Mouse (Mus musculus) layer of hippocampus, postnatal 25 days (tissue): ENCODE results near the gene Mrpl4. TPM values are rescaled to one million over a fixed set of nuclear protein-coding genes. Genes with fewer than 3 reads are reported as not detected.
"Not testable (repeated sequence)": the region's sequence is repeated elsewhere in the genome, so short reads cannot be mapped to it uniquely, and the experiment has no call there.

Experiments
- DNase-seq, 2 experiments: peaks; one replicate each; pipeline ENCODE4 v3.0.0; 2022; ENCODE audit warnings: mixed read lengths in 2 of 2, low spot score in 1 of 2; ENCODE audit errors: extremely low spot score in 1 of 2
- total RNA-seq, 2 experiments: library from RNA; stranded (reverse); gene quantifications; 2 replicates each; pipeline ENCODE4 v1.2.3; 2021

Mrpl4 gene
- total RNA-seq, 2 experiments from 2014 or later, result 60.1 to 62.4 TPM

GRCm38 (mm10) chr9:20983169-20983568 is 19.4 kb upstream of the Mrpl4 start:
- no peak for DNase-seq

- no peak for DNase-seq
These were observed 15.4 kb upstream of the Mrpl4 start for GRCm38 (mm10) chr9:20986952-20987686.

DNA sequence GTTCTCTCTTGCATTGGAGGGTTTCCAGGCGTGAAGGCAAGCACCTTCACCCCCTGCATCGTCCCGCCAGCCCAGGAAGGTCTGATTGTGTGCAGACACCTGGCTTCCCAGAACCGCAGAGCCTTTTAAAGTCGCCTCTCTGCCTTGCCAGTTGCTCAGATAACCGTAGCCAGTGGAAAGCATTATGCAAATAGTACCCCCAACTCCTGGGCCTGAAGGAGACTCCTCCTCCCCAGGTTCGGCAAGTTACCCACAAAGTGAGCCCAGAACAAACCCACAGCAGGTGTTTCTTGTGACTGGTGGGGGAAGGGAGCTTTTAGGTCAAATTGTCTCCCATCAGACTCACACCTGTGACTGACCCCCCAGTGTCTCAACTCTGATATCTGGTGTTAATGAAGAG is 14.6 kb upstream of the Mrpl4 start:
- no peak for DNase-seq

GRCm38 (mm10) chr9:20990861-20991260 is 11.7 kb upstream of the Mrpl4 start:
- no peak for DNase-seq

DNA sequence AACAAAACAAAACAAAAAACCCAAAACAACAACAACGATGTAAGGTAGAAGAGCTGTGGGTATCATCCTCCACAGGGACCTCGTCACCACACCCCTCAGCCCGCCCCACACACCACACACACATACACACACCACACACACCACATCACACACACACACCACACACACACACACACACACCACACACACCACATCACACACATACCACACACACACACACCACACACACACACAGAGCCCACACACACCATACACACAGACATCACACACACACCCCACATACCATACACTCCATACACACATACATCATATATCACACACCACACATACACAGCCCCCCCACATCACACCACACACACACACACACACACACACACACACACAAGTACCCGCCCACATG is 11.0 kb upstream of the Mrpl4 start:
- no peak for DNase-seq

- no peak for DNase-seq
These were observed 9.2 kb upstream of the Mrpl4 start for GRCm38 (mm10) chr9:20993165-20993898.

- no peak for DNase-seq
These were observed 7.5 kb upstream of the Mrpl4 start for GRCm38 (mm10) chr9:20995069-20995468.

DNA sequence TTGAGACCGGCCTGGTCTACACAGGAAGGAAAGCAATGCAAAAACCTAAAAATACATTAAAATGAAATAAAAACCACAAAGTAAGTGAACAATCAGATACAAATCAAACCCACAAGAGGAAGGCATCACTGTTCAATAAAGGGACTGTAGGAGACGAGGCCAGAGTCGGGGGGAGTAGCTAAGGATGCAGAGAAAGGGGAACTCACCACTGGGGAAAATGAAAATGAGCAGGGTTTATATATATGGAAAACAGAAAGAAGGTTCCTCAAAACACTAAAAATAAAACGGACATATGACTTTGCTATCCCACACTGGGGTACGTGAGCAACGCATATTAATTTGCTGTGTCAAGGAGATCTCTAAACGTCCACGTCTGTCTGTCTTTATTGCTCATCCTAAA is 5.5 kb upstream of the Mrpl4 start:
- no peak for DNase-seq

DNA sequence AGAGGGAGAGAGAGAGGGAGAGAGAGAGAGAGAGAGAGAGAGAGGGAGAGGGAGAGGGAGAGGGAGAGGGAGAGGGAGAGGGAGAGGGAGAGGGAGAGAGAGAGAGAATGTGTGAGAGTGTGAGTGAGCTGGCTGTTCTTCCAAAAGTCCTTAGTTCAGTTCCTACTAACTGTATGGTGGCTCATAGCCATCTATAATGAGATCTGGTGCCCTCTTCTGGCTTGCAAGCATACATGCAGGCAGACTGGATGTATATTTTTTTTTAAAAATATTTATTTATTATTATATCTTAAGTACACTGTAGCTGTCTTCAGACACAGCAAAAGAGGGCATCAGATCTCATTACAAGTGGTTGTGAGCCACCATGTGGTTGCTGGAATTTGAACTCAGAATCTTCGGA is 4.2 kb upstream of the Mrpl4 start:
- DNase-seq, result not testable (repeated sequence)

GRCm38 (mm10) chr9:21000811-21001210 is 1.7 kb upstream of the Mrpl4 start:
- no peak for DNase-seq

GRCm38 (mm10) chr9:21001651-21002200 is 812 bp upstream of the Mrpl4 start:
- no peak for DNase-seq

GRCm38 (mm10) chr9:21002270-21002626 is 290 bp upstream of the Mrpl4 start:
- DNase-seq, result no peak

GRCm38 (mm10) chr9:21007313-21007952 is 4.9 kb downstream of the Mrpl4 start:
- DNase-seq, result no peak

DNA sequence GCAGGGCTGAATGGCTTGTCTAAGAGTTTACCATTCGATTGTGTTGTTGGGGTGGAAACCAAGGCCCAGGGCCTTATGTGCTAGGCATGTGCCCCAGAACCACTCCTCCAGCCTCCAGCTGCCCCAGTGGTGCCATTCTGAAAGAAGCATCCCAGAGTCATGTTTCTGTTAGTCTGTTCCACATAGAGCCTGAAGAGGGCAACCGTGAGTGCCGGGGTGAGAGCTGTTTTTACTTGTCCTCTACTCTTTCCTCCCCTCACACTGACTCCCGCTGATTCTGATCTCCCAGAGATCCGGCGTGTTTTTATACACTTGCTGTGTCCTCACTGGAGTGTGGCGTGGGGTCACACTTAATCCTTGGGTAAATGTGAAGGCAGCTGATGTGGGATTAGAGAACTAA is 5.5 kb downstream of the Mrpl4 start:
- no peak for DNase-seq

GRCm38 (mm10) chr9:21010362-21010761 is 7.8 kb downstream of the Mrpl4 start:
- DNase-seq, result no peak

- not testable (repeated sequence) for DNase-seq
These were observed 8.5 kb downstream of the Mrpl4 start for GRCm38 (mm10) chr9:21010939-21011541.

DNA sequence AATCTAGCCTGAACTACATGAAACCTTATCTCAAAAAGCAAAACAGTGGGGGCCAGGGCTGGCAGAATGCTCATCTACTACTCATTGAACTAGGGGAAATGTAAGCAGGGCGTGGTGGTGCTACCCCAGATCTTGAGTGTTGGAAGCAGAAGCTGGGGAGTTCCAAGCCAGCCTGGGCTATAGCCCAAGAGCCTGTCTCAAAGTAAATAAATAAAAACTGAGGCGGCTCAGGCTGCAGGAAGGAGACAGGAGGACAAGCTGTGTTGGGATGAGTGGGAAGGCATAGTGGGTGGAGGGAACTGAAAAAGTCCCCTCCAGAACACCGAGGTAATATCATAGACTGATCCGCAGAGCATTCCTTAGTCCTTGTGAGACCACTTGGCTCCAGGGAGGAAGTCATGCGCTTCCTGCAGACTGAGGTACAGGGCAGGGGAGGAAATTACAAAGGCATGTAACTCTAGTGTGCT is 9.3 kb downstream of the Mrpl4 start:
- DNase-seq, result no peak

DNA sequence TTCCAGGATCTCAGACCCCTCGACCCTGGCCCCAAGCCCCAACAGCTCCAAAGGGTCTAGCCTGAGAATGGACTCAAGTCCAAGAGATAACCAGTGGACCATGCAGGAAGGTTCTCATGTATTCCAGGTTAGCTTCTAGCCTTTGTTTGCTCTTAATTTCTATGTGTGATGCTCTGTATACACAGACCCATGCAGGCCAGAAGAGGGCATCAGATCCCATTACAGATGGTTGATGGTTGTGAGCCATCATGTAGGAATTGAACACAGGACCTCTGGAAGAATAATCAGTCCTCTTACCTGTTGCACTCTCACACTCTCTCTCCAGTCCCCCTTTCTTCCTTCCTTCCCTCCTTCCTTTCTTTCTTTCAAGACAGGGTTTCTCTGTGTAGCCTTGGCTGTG is 9.8 kb downstream of the Mrpl4 start:
- no peak for DNase-seq

- DNase-seq, result peak in 1 of 2 experiments; percentile 13
These were observed 12.4 kb downstream of the Mrpl4 start for GRCm38 (mm10) chr9:21014691-21015570.
